Mouse (Mus musculus) hindbrain, postnatal 0 days (tissue): ENCODE results near the gene Sirpb1a. TPM values are rescaled to one million over a fixed set of nuclear protein-coding genes. Genes with fewer than 3 reads are reported as not detected.

Experiments
- ATAC-seq: fragments of 200-750 bp; cut with Nextera tagmentation; 2 replicates; pipeline ENCODE4 v1.8.0; 2017; ENCODE audit warnings: mild to moderate bottlenecking, moderate TSS enrichment, moderate library complexity
- DNase-seq: peaks from one replicate; pipeline ENCODE4 v3.0.0-alpha.2; 2015; ENCODE audit warnings: low spot score
- H3K27ac ChIP-seq: fragments of 300-500 bp; sonication (generic); 2 replicates; pipeline ENCODE4 v1.5.1; 2014; ENCODE audit warnings: mild to moderate bottlenecking
- H3K27me3 ChIP-seq: fragments of 300-500 bp; sonication (generic); 2 replicates; pipeline ENCODE4 v1.6.1; 2014; ENCODE audit warnings: low read length, mixed read lengths; ENCODE audit not compliant: insufficient read depth
- H3K36me3 ChIP-seq: fragments of 300-500 bp; sonication (generic); 2 replicates; pipeline ENCODE4 v1.6.1; 2014; ENCODE audit warnings: low read length, mixed read lengths; ENCODE audit not compliant: insufficient read depth
- H3K4me1 ChIP-seq: fragments of 300-500 bp; sonication (generic); 2 replicates; pipeline ENCODE4 v1.6.1; 2014; ENCODE audit warnings: antibody characterized with exemption, low read length, mixed read lengths; ENCODE audit not compliant: insufficient read depth
- H3K4me2 ChIP-seq: fragments of 300-500 bp; sonication (generic); 2 replicates; pipeline ENCODE4 v1.6.1; 2014; ENCODE audit warnings: low read depth, mild to moderate bottlenecking, low read length, moderate library complexity, mixed read lengths
- H3K4me3 ChIP-seq: fragments of 300-500 bp; sonication (generic); 2 replicates; pipeline ENCODE4 v1.5.1; 2014; ENCODE audit warnings: low read length
- H3K9ac ChIP-seq: fragments of 300-500 bp; sonication (generic); replicated peaks from 2 replicates; pipeline ENCODE4 v1.6.1; 2014; ENCODE audit warnings: mild to moderate bottlenecking, low read length, moderate library complexity, mixed read lengths
- H3K9me3 ChIP-seq: fragments of 300-500 bp; sonication (generic); 2 replicates; pipeline ENCODE4 v1.6.1; 2016; ENCODE audit warnings: low read length, mixed read lengths
- CTCF ChIP-seq: IDR thresholded peaks from 2 replicates; pipeline ENCODE4 v1.5.1; 2016; ENCODE audit warnings: antibody characterized with exemption, control low read depth, low read depth
- WGBS: fragments of 180-500 bp; shearing (Covaris S2); extraction: QIAGEN DNeasy Blood & Tissue Kit; methylation state at CpG from one replicate; pipeline ENCODE4 v1.1.7; 2014; 5-methylcytosine and 5-hydroxymethylcytosine counted together
- polyA plus RNA-seq: library from polyadenylated mRNA; unstranded; fragments of >200 nt; fragmentation: Nextera tagmentation; extraction: Ambion mirVana; gene quantifications from 2 replicates; pipeline ENCODE4 v1.2.1, GENCODE M21; 2015
- total RNA-seq: library from RNA; depleted of rRNA; stranded (reverse); fragments of >200 nt; gene quantifications from 2 replicates; pipeline ENCODE4 v1.2.3, GENCODE M21; 2014; rRNA removed

Sirpb1a gene
- total and polyA plus RNA-seq, 2 experiments from 2014 or later: not detected

GRCm38 (mm10) chr3:15340287-15340686 lies 86.0 kb downstream of the Sirpb1a start:
- H3K9me3 ChIP-seq: no peaks in the 10 kb centered on the region
- no peak overlapping the region for H3K27ac ChIP-seq
- H3K27me3 ChIP-seq: no peaks in the 10 kb centered on the region
- no peak for DNase-seq
- no peak overlapping the region for H3K4me2 ChIP-seq
- 74% methylated on average over 1 of the region's 1 CpGs for WGBS
- no peaks in the 10 kb centered on the region for H3K4me1 ChIP-seq
- H3K9ac ChIP-seq: no peak overlapping the region
- no peak for ATAC-seq
- no peak for TF ChIP-seq CTCF
- H3K4me3 ChIP-seq: no peak overlapping the region
- no peaks in the 10 kb centered on the region for H3K36me3 ChIP-seq

GRCm38 (mm10) chr3:15334182-15334581 lies 92.1 kb downstream of the Sirpb1a start:
- no peak for ATAC-seq
- H3K9ac ChIP-seq: no peak overlapping the region
- no peak overlapping the region for H3K27ac ChIP-seq
- H3K4me2 ChIP-seq: no peak overlapping the region
- 71% methylated on average over 2 of the region's 2 CpGs for WGBS
- no peaks in the 10 kb centered on the region for H3K9me3 ChIP-seq
- TF ChIP-seq CTCF: no peak
- DNase-seq: no peak
- H3K4me3 ChIP-seq: no peak overlapping the region
- H3K4me1 ChIP-seq: no peaks in the 10 kb centered on the region
- H3K36me3 ChIP-seq: no peaks in the 10 kb centered on the region
- H3K27me3 ChIP-seq: no peaks in the 10 kb centered on the region

GRCm38 (mm10) chr3:15332063-15332462 lies 94.3 kb downstream of the Sirpb1a start, which contains the start of gene Gm9733:
Gm9733 (minus strand) TSS chr3:15332302.
- TF ChIP-seq CTCF: no peak
- Histone ChIP-seq H3K36me3 (no peaks in the 10 kb centered on the region), H3K27ac (no peak within 1 kb of the TSS), H3K4me2 (no peak within 1 kb of the TSS), H3K27me3 (no peaks in the 10 kb centered on the region), H3K4me3 (no peak within 1 kb of the TSS), H3K9me3 (no peaks in the 10 kb centered on the region), H3K9ac (no peak within 1 kb of the TSS), H3K4me1 (no peaks in the 10 kb centered on the region)
- WGBS: 89% methylated on average over 3 of the region's 3 CpGs
- ATAC-seq (no peak), DNase-seq (no peak)

DNA sequence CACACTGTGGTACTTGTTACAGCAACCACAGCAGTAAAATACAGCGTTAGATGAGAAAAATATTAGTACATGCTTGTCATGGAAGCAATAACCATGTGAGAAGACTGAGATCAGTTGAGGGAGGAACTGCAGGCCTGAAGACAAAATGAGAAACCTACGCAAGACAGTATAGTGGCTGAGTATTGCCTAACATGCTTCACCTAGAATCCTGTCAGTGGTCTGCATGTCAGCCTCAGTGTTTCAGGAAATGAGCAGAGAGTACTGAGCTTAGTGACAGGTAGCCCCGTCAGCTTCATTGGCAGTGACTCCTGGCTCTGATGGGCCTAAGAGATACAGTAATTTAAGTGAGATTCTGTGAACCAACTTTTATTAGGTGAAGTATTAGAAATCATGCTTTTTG lies 94.8 kb downstream of the Sirpb1a start:
- Histone ChIP-seq H3K9me3 (no peaks in the 10 kb centered on the region), H3K4me3 (no peak overlapping the region), H3K27ac (no peak overlapping the region), H3K36me3 (no peaks in the 10 kb centered on the region), H3K9ac (no peak overlapping the region), H3K4me2 (no peak overlapping the region), H3K4me1 (no peaks in the 10 kb centered on the region), H3K27me3 (no peaks in the 10 kb centered on the region)
- no peak for TF ChIP-seq CTCF
- DNase-seq: no peak
- ATAC-seq: no peak
- 70% methylated on average over 3 of the region's 3 CpGs for WGBS

DNA sequence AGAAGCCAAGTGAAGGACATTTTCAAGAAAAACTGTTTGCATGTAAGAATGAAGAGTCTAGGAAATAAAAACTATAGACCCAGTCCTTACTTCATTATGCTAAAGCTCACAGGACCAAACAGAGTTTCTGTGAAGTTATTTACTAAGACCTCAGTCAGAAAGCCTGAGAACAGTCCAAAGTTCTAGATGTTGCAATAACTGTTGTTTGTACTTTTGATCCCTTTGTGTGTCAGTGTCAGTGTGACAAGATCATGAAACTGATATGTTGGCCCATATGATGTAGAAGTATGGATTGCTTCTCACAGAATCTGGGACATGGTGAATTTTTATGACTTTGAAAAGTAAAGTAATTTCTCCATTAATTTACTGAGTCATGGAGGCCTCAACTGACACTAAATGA lies 96.8 kb downstream of the Sirpb1a start:
- Histone ChIP-seq H3K4me1 (no peaks in the 10 kb centered on the region), H3K27me3 (no peaks in the 10 kb centered on the region), H3K4me3 (no peak overlapping the region), H3K4me2 (no peak overlapping the region), H3K9ac (no peak overlapping the region), H3K27ac (no peak overlapping the region), H3K36me3 (no peaks in the 10 kb centered on the region), H3K9me3 (no peaks in the 10 kb centered on the region)
- DNase-seq: no peak
- ATAC-seq: no peak
- no peak for TF ChIP-seq CTCF

Other genes starting within 250 kb of the Sirpb1a start
- gene Gm9733, start 94.2 kb downstream of the Sirpb1a start, total RNA-seq: not detected in 2 replicates
- not detected in 2 replicates for gene Gm9733, start 94.2 kb downstream of the Sirpb1a start, polyA plus RNA-seq
- gene Sirpb1b, start 148.5 kb upstream of the Sirpb1a start, total RNA-seq: not detected in 2 replicates
- gene Sirpb1b, start 148.5 kb upstream of the Sirpb1a start, polyA plus RNA-seq: 0.10 TPM in 1 of 2 replicates, not detected in the other